Mouse (Mus musculus) midbrain, embryonic 16.5 days (tissue): ENCODE data around the gene Tm9sf2. TPM values are rescaled to one million over a fixed set of nuclear protein-coding genes. Genes with fewer than 3 reads are reported as not detected.
A peak's percentile ranks its signal among the peaks of the same experiment; 100 is the strongest.
"Not testable (repeated sequence)": the region's sequence is repeated elsewhere in the genome, so short reads cannot be mapped to it uniquely, and the experiment has no call there.

Experiments used
- ATAC-seq: fragments of 200-750 bp; cut with Nextera tagmentation; 2 replicates; pipeline ENCODE4 v1.8.0; 2017; ENCODE audit warnings: moderate TSS enrichment
- H3K27ac ChIP-seq: fragments of 300-500 bp; sonication (generic); 2 replicates; pipeline ENCODE4 v1.5.1; 2014; ENCODE audit warnings: mild to moderate bottlenecking, low read length, mixed read lengths
- H3K27me3 ChIP-seq: fragments of 300-500 bp; sonication (generic); 2 replicates; pipeline ENCODE4 v1.6.1; 2014; ENCODE audit warnings: low read depth, low read length, mixed read lengths; ENCODE audit not compliant: control insufficient read depth, insufficient read depth
- H3K36me3 ChIP-seq: fragments of 300-500 bp; sonication (generic); 2 replicates; pipeline ENCODE4 v1.6.1; 2014; ENCODE audit warnings: mild to moderate bottlenecking, low read length, moderate library complexity, mixed read lengths; ENCODE audit not compliant: control insufficient read depth, insufficient read depth
- H3K4me1 ChIP-seq: fragments of 300-500 bp; sonication (generic); 2 replicates; pipeline ENCODE4 v1.6.1; 2014; ENCODE audit warnings: mild to moderate bottlenecking, low read length, mixed read lengths; ENCODE audit not compliant: control insufficient read depth, insufficient read depth
- H3K4me2 ChIP-seq: fragments of 300-500 bp; sonication (generic); 2 replicates; pipeline ENCODE4 v1.6.1; 2014; ENCODE audit warnings: mild to moderate bottlenecking, low read length, mixed read lengths
- H3K4me3 ChIP-seq: fragments of 300-500 bp; sonication (generic); 2 replicates; pipeline ENCODE4 v1.5.1; 2014; ENCODE audit warnings: low read depth, mild to moderate bottlenecking, low read length, moderate library complexity, mixed read lengths
- H3K9ac ChIP-seq: fragments of 300-500 bp; sonication (generic); 2 replicates; pipeline ENCODE4 v1.6.1; 2014; ENCODE audit warnings: low read depth, low read length, mixed read lengths
- H3K9me3 ChIP-seq: fragments of 300-500 bp; sonication (generic); replicated peaks from 2 replicates; pipeline ENCODE4 v1.6.1; 2014; ENCODE audit warnings: mild to moderate bottlenecking, low read length, mixed read lengths; ENCODE audit not compliant: control insufficient read depth, poor library complexity, severe bottlenecking
- WGBS: fragments of 180-500 bp; shearing (Covaris S2); extraction: QIAGEN DNeasy Blood & Tissue Kit; methylation state at CpG from one replicate; pipeline ENCODE4 v1.1.7; 2014; 5-methylcytosine and 5-hydroxymethylcytosine counted together
- polyA plus RNA-seq: library from polyadenylated mRNA; unstranded; fragments of >200 nt; fragmentation: Nextera tagmentation; extraction: Ambion mirVana; gene quantifications from 2 replicates; pipeline ENCODE4 v1.2.1, GENCODE M21; 2015

The Tm9sf2 gene
- polyA plus RNA-seq = 112 and 115 TPM in 2 replicates

DNA sequence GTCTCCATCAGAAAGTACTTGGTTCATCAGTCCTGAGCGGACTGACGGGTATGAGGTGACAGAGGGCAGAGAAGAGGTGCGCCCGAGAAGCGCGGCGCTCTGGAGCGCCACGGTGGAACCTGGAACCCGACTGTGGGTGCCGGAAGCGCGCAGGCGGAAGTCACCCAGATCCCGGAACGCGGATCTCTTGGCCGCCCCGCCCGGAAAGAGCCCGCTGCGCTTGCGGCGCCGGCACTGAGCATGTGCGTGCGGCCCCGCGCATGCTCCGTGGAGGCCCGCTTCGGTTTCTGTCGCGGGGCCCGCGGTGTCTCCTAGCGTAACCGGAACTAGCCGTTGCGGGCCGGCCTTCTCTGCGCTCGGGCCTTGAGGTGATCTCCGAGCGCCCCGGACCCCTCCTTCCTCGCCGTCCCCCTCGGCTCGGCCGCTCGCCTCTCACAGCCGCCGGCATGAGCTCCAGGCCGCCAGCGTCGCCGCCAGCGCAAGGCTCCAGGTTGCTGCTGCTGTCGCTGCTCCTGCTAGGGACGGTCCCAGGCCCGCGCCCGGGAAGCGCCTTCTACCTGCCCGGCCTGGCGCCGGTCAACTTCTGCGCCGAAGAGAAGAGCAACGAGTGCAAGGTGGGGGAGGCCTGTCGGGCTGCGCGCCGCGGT lies at the start of gene Tm9sf2:
Gene Tm9sf2 (plus strand): TSS at position 217 of the 647 bp plus-strand sequence.
- Histone ChIP-seq H3K9ac (peak within 1 kb of the TSS; percentile 93), H3K4me3 (peak within 1 kb of the TSS; percentile 65), H3K4me1 (peaks cover 33% of the 10 kb centered on the region), H3K9me3 (no peaks in the 10 kb centered on the region), H3K36me3 (no peaks in the 10 kb centered on the region), H3K27me3 (no peaks in the 10 kb centered on the region), H3K4me2 (peak within 1 kb of the TSS; percentile 82), H3K27ac (peak within 1 kb of the TSS; percentile 89)
- ATAC-seq = peak; percentile 95
- under 1% methylated on average over 66 of the region's 76 CpGs for WGBS

DNA sequence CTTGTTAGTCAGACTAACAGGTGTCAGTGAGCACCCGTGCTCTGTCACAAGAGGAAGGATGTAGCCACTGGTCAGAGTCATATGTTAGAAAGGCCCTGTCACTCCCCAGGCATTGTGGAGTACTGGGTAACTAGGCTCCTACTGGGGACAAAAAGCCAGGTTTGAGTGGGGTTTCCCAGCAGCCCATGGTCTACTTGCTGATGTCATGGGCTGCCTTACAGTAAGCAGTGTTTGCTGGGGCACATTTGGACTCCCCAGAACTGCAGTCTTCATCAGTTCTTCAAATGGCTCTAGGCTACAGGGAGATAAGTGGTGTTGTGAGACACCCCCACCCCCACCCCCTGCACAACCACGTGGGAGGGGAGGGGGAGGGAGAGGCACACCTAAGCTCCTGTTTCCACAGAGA lies 48.9 kb upstream of the Tm9sf2 start:
- H3K4me2 ChIP-seq = no peak overlapping the region
- no peaks in the 10 kb centered on the region for H3K9me3 ChIP-seq
- WGBS = 33% methylated on average over 2 of the region's 2 CpGs
- no peaks in the 10 kb centered on the region for H3K36me3 ChIP-seq
- ATAC-seq = no peak
- H3K27me3 ChIP-seq = no peaks in the 10 kb centered on the region
- no peak overlapping the region for H3K4me3 ChIP-seq
- H3K4me1 ChIP-seq = no peaks in the 10 kb centered on the region
- H3K27ac ChIP-seq = no peak overlapping the region
- H3K9ac ChIP-seq = no peak overlapping the region

DNA sequence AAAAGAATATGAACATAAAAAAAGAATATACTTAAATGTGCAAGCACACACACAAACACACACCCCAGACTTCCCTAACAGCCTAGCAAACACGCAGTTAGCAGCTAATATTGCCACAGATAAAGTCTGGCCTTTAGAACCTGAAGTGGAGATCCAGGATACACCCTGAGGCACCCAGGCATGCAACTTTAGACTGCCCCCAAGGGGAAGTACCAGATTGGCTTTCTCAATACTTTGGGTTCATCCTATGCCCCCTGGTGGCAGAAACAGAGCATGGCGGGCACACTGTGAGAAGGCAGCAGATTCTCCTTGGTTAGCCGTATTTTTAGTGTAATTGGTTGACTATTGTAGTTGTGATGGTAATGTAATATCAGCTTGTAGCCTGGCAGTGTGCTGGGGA lies 46.2 kb upstream of the Tm9sf2 start:
- 16% methylated on average over 3 of the region's 3 CpGs for WGBS
- Histone ChIP-seq H3K27ac (no peak overlapping the region), H3K4me3 (no peak overlapping the region), H3K9me3 (no peaks in the 10 kb centered on the region), H3K4me2 (no peak overlapping the region), H3K9ac (no peak overlapping the region), H3K27me3 (no peaks in the 10 kb centered on the region), H3K4me1 (no peaks in the 10 kb centered on the region), H3K36me3 (no peaks in the 10 kb centered on the region)
- peak; percentile 28; the same call in 1 of the 2 replicates for ATAC-seq

DNA sequence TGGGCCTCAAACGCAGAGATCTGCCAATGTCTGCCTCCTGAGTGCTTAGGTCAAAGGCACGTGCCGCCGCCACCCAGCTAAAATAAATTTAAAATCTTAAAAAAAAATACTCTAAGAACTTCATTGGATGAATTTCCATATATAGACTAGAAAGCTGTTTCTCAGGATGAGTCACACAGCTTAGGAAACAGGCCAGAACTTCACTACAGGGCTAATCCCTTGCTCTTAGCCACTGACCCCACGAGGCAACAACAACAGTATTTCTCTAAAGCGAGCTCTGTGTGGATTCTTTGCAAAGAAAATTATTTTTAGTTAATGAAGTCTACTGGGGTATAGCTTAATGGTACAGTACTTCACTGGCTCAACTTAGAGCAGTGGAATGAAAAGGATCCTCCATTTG lies 45.5 kb upstream of the Tm9sf2 start:
- Histone ChIP-seq H3K27me3 (no peaks in the 10 kb centered on the region), H3K9ac (no peak overlapping the region), H3K9me3 (no peaks in the 10 kb centered on the region), H3K4me2 (no peak overlapping the region), H3K4me3 (no peak overlapping the region), H3K36me3 (no peaks in the 10 kb centered on the region), H3K27ac (no peak overlapping the region), H3K4me1 (no peaks in the 10 kb centered on the region)
- ATAC-seq = no peak
- WGBS = 86% methylated on average over 6 of the region's 6 CpGs

DNA sequence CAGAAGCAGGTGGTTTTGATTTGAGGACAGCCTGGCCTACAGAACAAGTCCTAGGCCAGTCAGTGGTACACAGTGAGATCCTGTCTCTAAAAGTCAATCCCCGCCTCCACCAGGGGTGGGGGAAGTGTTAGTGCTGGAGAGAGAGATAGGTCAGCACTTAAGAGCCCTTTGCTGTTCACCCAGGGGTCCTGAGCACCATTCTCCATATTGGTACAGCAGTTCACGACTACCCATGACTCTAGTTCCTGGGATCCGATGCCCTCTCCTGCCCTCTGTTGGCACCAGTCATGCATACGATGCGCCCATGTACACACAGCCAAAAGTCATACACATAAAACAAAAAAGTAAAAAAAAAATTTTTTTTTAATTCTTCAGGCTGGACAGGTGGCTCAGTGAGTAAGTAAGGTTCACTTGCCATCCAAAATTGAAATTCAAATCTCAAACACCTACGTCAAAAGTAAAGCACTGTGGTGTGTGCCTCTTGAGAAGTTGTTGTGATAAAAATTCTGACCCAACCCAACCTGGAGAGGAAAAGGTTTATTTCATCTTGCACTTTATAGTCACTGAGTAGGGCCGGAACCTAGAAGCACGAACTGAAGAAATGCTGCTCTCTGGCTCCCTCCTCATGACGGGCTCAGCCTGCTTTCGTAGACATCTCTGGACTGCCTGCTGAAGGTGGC lies 44.3 kb upstream of the Tm9sf2 start:
- Histone ChIP-seq H3K9ac (no peak overlapping the region), H3K27me3 (no peaks in the 10 kb centered on the region), H3K4me2 (no peak overlapping the region), H3K27ac (no peak overlapping the region), H3K9me3 (no peaks in the 10 kb centered on the region), H3K4me3 (no peak overlapping the region), H3K36me3 (no peaks in the 10 kb centered on the region), H3K4me1 (no peaks in the 10 kb centered on the region)
- ATAC-seq = no peak
- 85% methylated on average over 10 of the region's 10 CpGs for WGBS

DNA sequence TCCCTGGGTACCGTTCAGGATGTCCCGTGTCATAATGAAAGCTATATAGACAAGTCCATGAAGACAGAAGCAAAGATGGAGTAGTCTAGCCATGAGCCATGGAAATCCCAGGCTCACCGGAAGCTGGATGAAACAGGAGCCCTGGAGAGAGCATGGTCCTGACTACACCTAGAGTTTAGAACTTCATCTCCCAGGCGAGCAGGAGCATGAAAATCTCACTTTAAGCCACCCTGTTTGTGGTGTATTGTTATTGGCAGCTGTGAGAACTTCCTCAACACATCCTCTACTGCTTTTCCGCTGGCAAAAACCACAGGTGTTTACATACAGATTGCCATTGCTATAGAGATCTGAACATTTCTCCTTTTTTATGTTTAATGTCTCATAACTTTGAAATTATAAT lies 43.2 kb upstream of the Tm9sf2 start:
- H3K27ac ChIP-seq = no peak overlapping the region
- H3K4me3 ChIP-seq = no peak overlapping the region
- no peak for ATAC-seq
- no peaks in the 10 kb centered on the region for H3K27me3 ChIP-seq
- H3K4me2 ChIP-seq = no peak overlapping the region
- no peaks in the 10 kb centered on the region for H3K36me3 ChIP-seq
- no peaks in the 10 kb centered on the region for H3K9me3 ChIP-seq
- no peaks in the 10 kb centered on the region for H3K4me1 ChIP-seq
- WGBS = 77% methylated on average over 5 of the region's 5 CpGs
- no peak overlapping the region for H3K9ac ChIP-seq

DNA sequence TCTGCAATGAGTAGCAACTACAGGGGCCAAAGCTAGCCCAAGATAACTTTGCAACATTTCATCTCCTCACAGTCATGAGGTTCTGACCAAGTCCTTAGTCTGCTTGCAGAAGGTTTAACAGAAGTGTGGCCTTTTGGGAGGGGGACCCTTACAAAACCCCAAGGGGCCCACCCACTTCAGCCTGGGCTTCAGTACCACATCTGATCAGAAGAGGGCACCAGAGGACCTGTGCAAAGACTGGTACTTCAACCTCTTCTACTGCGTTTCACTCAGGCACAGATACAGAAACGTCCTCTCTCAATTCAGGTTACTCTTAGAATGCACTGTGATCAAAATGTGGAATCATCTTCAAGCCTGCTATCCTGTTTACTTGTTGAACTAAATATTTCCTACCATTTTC lies 42.3 kb upstream of the Tm9sf2 start:
- no peaks in the 10 kb centered on the region for H3K36me3 ChIP-seq
- ATAC-seq = no peak
- no peak overlapping the region for H3K9ac ChIP-seq
- no peak overlapping the region for H3K4me3 ChIP-seq
- no peaks in the 10 kb centered on the region for H3K4me1 ChIP-seq
- H3K27ac ChIP-seq = no peak overlapping the region
- no peak overlapping the region for H3K4me2 ChIP-seq
- 7% methylated on average over 2 of the region's 2 CpGs for WGBS
- H3K9me3 ChIP-seq = no peaks in the 10 kb centered on the region
- H3K27me3 ChIP-seq = no peaks in the 10 kb centered on the region

DNA sequence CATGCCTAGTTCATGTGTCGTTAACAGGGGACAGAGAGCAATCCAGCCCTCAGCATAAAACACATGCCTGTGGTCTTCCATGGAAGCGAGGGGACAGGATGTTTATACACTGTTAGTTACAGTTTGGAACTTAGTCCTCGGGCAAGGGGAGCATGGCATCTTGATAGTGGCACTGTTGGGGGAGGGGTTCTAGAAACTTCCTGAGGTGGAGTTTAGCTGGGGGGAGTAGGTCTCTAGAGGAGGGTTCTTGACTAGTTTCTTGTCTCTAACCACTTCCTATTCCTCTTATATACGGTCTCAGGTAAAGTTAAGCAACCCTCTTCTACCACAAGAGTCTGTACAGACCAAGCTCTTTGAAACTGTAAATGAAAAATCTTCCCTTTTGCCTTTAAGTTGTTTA lies 40.6 kb upstream of the Tm9sf2 start:
- ATAC-seq = no peak
- Histone ChIP-seq H3K9ac (no peak overlapping the region), H3K4me1 (no peaks in the 10 kb centered on the region), H3K27ac (no peak overlapping the region), H3K4me2 (no peak overlapping the region), H3K4me3 (no peak overlapping the region), H3K9me3 (no peaks in the 10 kb centered on the region), H3K27me3 (no peaks in the 10 kb centered on the region), H3K36me3 (no peaks in the 10 kb centered on the region)
- WGBS = 90% methylated on average over 4 of the region's 4 CpGs

DNA sequence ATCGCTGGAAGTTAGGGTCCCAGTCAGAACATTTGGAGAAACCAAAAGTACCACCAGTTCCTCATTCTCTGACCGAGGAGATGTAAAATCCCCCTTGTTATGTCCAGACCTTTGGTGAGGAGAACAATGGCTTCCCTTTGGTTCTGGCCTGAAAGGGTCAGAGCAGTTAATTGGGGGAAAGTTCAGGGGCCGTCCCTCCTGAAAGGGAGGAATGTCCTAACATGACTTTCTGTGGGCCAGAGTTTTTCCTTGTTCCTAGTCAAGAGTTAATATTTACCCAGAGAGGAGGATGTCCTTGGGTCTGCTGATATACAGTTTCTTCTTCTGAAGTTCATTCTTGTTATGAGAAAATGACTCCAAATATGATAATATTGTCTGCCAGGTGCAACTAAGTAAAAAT lies 38.8 kb upstream of the Tm9sf2 start:
- not testable (repeated sequence) for ATAC-seq, H3K4me2 ChIP-seq, H3K4me3 ChIP-seq, H3K9me3 ChIP-seq, H3K36me3 ChIP-seq, H3K9ac ChIP-seq, H3K4me1 ChIP-seq, H3K27me3 ChIP-seq, H3K27ac ChIP-seq
- WGBS = 38% methylated on average over 3 of the region's 3 CpGs
